Mouse (Mus musculus) megakaryocyte progenitor cell, adult 5-6 weeks (primary cell): Measurements from ENCODE around the gene Smpdl3b. TPM values are rescaled to one million over a fixed set of nuclear protein-coding genes. Genes with fewer than 3 reads are reported as not detected.
"Not testable (repeated sequence)": the region's sequence is repeated elsewhere in the genome, so short reads cannot be mapped to it uniquely, and the experiment has no call there.

ENCODE experiments used
- ATAC-seq: replicated peaks from 2 replicates; pipeline ENCODE4 v1.8.0; 2016; ENCODE audit warnings: mild to moderate bottlenecking, moderate TSS enrichment, inconsistent platforms; ENCODE audit not compliant: poor library complexity
- total RNA-seq, 2 experiments: library from RNA; stranded (forward) in 1 of 2; stranded (reverse) in 1 of 2; fragments of 157-497, 149-512 nt in 1 of 2; fragments of 200-1000 nt in 1 of 2; gene quantifications; 2 replicates each; pipeline versions ENCODE4 v1.2.3 to v1.2.4; 2015 to 2017

Smpdl3b gene
- total RNA-seq (2015) = 0.07 TPM in 1 of 2 replicates, not detected in the other
- 0.33 TPM in 1 of 2 replicates, not detected in the other for total RNA-seq (2017)

GRCm38 (mm10) chr4:132756974-132757373 lies at the start of gene Smpdl3b:
Smpdl3b (minus strand) TSS chr4:132757252.
- ATAC-seq = peak; percentile 84

DNA sequence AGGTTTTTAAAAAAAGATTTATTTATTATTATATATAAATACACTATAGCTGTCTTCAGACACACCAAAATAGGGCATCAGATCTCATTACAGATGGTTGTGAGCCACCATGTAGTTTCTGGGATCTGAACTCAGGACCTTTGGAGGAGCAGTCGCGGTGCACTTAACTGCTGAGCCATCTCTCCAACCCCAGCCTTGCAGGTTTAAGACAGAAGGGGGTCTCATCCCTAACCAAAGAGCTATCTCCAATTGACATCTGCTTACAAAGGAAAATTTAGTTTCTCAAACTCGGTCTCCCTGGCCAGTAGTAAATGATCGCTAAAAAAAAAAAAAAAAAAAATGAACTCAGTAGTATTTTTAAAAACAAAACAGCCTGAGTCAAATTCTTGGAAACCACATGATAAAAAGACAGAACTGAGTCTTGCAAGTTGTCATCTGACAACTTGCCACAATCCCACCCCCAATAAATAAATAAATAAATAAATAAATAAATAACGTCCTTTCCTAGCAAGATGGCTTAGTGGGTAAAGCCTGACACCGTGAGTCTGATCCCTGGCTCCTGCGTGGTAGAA lies 49.7 kb upstream of the Smpdl3b start:
- ATAC-seq = no peak

DNA sequence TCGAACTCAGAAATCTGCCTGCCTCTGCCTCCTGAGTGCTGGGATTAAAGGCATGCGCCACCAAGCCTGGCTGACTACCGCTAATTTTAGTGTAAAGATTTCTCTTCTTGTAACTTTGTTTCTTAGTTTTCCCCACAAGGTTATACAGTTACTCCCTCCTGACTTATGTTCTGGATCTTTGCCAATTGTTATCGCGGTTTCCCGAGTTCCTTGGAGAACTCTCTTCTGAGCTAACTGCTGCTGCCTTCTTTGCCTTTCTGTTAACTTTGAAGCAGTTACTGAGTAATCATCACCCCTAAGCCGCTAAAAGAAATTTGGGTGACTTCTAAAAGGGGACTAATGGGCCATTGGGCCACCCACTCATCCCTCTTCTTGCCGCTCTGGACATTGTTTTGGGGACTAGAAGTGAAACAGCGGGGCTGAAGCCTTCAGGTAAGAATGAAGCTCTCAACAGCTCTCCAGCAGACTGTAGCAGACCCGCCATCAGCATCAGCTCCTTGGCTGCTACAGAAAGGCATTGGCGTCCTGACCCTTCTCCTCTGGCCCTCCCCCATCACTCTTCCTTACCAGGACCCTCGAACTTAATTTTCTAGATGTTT lies 48.6 kb upstream of the Smpdl3b start:
- 0 out of 2 replicates have a peak, but pooled peaks have one; percentile 19 for ATAC-seq

DNA sequence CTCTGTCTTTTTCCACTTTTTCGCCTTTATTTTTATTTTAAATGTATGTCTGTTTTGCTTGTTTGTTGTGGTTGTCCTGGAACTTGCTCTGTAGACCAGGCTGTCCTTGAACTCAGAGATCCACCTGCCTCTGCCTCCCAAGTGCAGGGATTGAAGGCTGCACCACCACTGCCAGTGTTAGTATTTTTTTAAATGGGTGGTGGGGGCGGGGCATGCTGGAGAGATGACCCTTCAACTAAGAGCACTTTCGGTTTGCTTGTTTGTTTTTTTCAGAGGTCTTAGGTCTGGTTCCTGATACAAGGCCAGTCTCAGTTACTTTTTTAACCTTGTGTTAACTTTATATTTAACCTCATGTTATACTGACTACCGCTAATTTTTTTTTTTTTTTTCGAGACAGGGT lies 48.1 kb upstream of the Smpdl3b start:
- ATAC-seq = no peak

- ATAC-seq = peak; percentile 53
Measured at GRCm38 (mm10) chr4:132804331-132804730, 47.3 kb upstream of the Smpdl3b start.

DNA sequence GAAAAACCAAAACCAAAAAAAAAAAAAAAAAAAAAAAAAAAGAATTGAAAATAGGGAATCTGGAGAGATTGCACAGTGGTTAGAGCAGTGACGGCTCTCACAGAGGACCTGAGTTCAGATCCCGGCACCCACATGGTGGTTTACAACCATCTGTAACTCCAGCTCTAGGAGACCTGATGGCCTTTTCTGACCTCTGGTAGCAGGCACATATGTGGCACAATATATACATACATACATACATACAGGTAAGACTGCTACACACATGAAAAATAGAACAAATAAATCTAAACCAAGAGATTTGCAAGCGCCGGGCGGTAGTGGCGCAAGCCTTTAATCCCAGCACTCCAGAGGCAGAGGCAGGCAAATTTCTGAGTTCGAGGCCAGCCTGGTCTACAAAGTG lies 46.8 kb upstream of the Smpdl3b start:
- no peak for ATAC-seq

DNA sequence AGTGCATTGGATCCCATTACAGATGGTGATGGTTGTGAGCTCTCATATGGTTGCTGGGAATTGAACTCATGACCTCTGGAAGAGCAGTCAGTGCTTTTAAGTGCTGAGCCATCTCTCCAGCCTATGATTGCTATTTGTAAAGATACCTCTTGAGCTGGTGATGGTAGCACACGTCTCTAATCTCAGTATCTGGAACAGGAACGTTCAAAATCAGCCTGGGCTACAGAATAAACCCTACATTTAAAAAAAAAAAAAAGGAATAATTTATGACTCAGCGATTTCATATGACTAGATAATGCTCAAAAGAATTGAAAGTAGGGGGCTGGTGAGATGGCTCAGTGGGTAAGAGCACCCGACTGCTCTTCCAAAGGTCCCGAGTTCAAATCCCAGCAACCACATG lies 46.2 kb upstream of the Smpdl3b start:
- ATAC-seq = no peak

DNA sequence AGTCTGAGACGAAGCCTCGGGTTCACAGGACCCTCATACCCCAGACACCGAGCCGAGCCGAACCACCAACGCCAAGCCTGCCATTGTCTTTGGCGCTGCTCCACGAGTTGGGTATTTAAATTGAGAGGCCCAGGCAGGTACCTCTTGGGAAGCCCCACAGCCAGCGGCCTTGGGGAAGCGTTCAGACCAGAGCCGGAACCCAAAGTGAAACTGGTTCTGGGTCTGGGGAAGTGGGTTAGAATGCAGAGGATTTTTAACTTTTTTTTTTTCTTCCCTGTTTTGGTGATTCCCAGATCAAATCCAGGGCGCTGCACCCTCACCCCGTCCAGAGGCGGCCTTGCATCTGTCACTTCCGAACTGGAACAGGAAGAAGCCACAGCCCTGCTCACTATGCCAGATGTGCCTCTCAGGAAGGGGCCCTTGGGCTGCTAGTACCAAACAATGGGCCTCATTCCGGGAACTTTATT lies 45.2 kb upstream of the Smpdl3b start:
- ATAC-seq = peak; percentile 26

- ATAC-seq = peak; percentile 47
Measured at GRCm38 (mm10) chr4:132801176-132802077, 44.4 kb upstream of the Smpdl3b start.

- no peak for ATAC-seq
Measured at GRCm38 (mm10) chr4:132799845-132800244, 42.8 kb upstream of the Smpdl3b start.

DNA sequence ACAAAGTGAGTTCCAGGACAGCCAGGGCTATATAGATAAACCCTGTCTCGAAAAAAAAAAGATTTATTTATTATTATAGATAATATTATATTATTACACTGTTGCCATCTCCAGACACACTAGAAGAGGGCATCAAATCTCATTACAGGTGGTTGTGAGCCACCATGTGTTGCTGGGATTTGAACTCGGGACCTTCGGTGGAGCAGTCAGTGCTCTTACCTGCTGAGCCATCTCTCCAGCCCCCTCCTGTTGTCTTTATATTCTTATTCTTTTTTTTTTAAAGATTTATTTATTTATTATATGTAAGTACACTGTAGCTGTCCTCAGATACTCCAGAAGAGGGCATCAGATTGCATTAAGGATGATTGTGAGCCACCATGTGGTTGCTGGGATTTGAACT lies 41.6 kb upstream of the Smpdl3b start:
- not testable (repeated sequence) for ATAC-seq

DNA sequence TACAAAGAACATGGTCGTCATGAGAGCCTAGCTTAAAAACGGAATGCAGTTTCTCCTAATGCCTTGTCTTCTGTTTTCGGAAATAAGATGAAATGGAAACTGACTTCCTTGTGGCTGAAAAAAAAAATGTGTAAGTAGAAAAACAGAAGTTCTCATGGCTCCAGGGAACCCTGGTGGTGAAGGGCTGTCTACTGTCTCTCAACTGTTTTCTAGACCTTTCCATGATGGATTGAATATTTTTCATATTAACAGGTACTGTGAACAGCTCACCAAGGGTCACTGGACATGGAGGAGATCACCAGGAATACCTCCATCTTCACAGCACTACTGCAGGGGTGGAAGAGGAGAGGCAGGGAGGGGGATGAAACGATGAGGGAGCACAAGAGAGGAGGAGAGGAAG lies 41.0 kb upstream of the Smpdl3b start:
- no peak for ATAC-seq

GRCm38 (mm10) chr4:132797461-132797860 lies 40.4 kb upstream of the Smpdl3b start:
- ATAC-seq = no peak

- ATAC-seq = peak; percentile 70
Measured at GRCm38 (mm10) chr4:132796196-132796886, 39.3 kb upstream of the Smpdl3b start, which contains the start of gene Themis2. Themis2 (minus strand) TSS chr4:132796387.

GRCm38 (mm10) chr4:132795171-132795570 lies 38.1 kb upstream of the Smpdl3b start:
- ATAC-seq = no peak

DNA sequence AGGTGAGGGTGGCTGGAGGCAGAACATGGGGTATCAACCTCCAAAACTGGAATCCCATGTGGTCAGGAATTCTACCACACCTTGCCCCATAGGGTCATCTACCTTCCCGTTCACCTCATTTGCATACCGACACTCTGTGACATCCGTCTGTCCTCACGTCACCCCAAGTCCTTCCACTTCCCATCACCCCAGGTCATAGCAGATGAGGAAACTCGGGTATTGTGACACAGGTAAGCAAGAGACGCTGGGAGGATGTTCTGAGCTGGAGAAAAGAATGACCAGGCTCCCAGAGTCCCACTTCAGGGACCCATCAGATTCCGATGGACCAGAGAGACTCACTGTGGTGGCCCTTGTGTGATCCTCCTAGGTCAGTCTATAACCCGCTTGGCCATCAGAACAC lies 37.7 kb upstream of the Smpdl3b start:
- peak; percentile 70 for ATAC-seq

- peak; percentile 47 for ATAC-seq
Measured at GRCm38 (mm10) chr4:132794028-132794427, 37.0 kb upstream of the Smpdl3b start.

DNA sequence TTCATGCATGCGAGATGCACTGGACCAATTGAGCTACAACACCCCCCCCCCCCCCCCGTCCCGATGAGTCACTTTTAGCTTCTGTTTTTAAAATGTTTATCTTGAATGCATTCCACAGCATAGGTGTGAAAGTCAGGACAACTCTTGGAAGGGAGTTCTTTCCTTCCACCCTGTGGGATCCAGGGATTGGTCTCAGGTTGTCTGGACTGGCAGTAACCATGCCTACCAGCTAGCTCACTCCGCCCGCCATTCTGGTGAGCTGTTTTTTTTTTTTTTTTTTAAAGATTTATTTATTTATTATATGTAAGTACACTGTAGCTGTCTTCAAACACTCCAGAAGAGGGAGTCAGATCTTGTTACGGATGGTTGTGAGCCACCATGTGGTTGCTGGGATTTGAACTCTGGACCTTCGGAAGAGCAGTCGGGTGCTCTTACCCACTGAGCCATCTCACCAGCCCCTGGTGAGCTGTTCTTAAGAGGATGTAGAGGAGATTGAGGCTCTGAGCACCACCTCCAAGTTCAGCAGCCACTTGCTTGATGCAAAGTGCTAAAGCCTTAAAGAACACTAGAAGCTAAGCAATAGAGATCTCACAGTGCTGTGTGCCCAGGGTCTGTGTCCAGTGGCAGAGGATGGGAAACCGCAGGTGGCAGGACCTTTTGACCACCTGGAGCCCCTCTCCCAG lies 36.4 kb upstream of the Smpdl3b start:
- not testable (repeated sequence) for ATAC-seq

GRCm38 (mm10) chr4:132789731-132790130 lies 32.7 kb upstream of the Smpdl3b start:
- no peak for ATAC-seq

GRCm38 (mm10) chr4:132785228-132785627 lies 28.2 kb upstream of the Smpdl3b start:
- ATAC-seq = no peak
